Comparison of ENCODE assay signal across 17 mouse cellular contexts in genomic region chr7:141459301-141459711, GRCm38 (mm10). TPM values are rescaled to one million over a fixed set of nuclear protein-coding genes. Genes with fewer than 3 reads are reported as not detected.
DNase-seq lines count a peak whose midpoint lies in the region; ATAC-seq lines count a peak whose summit lies in the region.
"Had no signal": no experiment of that assay in that cellular context is flagged by ENCODE, and none has a peak within 500 bp of the region (broad histone marks: within the 10 kb centered on the region; RNA-seq: fewer than 3 reads in every experiment).

No protein-coding gene starts in this region.

- H3K9me3 ChIP-seq in forebrain, embryonic 15.5 days: no peaks in the 10 kb centered on the region
- H3K9me3 ChIP-seq: embryonic facial prominence, embryonic 15.5 days; G1E; hindbrain, embryonic 13.5 days; liver, embryonic 12.5 days; midbrain, embryonic 13.5 days had no signal

- H3K27me3 ChIP-seq in forebrain, embryonic 15.5 days: peaks cover 48% of the 10 kb centered on the region

- peak; percentile 31 for DNase-seq in adrenal gland, adult 2 months
- no peak for DNase-seq in adrenal gland, postnatal 36 days
- peak; percentile 33 for DNase-seq in kidney, postnatal 10 days
- no peak for DNase-seq in kidney, adult 9 months
- DNase-seq in cerebellum, postnatal 36 days: peak; percentile 74 to 78
- no peak for DNase-seq in ovary, postnatal 14 days (ENCODE audit: low spot score)
- DNase-seq: kidney, adult 8-10 months; lung, postnatal 14 days had no signal

- H3K27ac ChIP-seq in brown adipose tissue, adult 24 weeks (replicated peaks; ENCODE audit: low read depth, low read length): peak overlapping the region; percentile 9
- H3K27ac ChIP-seq in forebrain, embryonic 15.5 days (replicated peaks): no peak overlapping the region
- H3K27ac ChIP-seq: embryonic facial prominence, embryonic 15.5 days; hindbrain, embryonic 13.5 days; liver, embryonic 12.5 days; midbrain, embryonic 13.5 days; stomach, postnatal 0 days had no signal

- no peak overlapping the region for H3K4me3 ChIP-seq in brown adipose tissue, adult 24 weeks (ENCODE audit: insufficient read depth, low read depth, low read length)
- H3K4me3 ChIP-seq in forebrain, embryonic 15.5 days: no peak overlapping the region
- H3K4me3 ChIP-seq: embryonic facial prominence, embryonic 15.5 days; hindbrain, embryonic 13.5 days; liver, embryonic 12.5 days; midbrain, embryonic 13.5 days had no signal

- ATAC-seq in forebrain, embryonic 15.5 days (replicated peaks): no peak
- ATAC-seq: liver, embryonic 12.5 days; midbrain, embryonic 13.5 days had no signal

- 92% methylated on average over 17 of the region's 17 CpGs for WGBS in forebrain, embryonic 15.5 days

- H3K36me3 ChIP-seq in forebrain, embryonic 15.5 days: peaks cover 9% of the 10 kb centered on the region; the same call in 1 of the 2 replicates

- no peak overlapping the region for H3K9ac ChIP-seq in forebrain, embryonic 15.5 days (replicated peaks)
- H3K9ac ChIP-seq: embryonic facial prominence, embryonic 15.5 days; hindbrain, embryonic 13.5 days; liver, embryonic 12.5 days; midbrain, embryonic 13.5 days had no signal

- no peak overlapping the region for H3K4me2 ChIP-seq in forebrain, embryonic 15.5 days (replicated peaks)
- H3K4me2 ChIP-seq: embryonic facial prominence, embryonic 15.5 days; hindbrain, embryonic 13.5 days; liver, embryonic 12.5 days; midbrain, embryonic 13.5 days had no signal

- H3K4me1 ChIP-seq in brown adipose tissue, adult 24 weeks (ENCODE audit: control insufficient read depth, insufficient read depth, insufficient read length, low read length): peaks cover 25% of the 10 kb centered on the region
- H3K4me1 ChIP-seq in forebrain, embryonic 15.5 days: peaks cover 29% of the 10 kb centered on the region

RNA-seq across cellular contexts. Expression of gene Cracr2b, which starts 1.6 kb away (rescaled TPM):
- total RNA-seq in adrenal gland, adult 2 months (2021): 10 to 100 TPM; 10.3 to 12.4 TPM
- polyA plus RNA-seq in adrenal gland, adult 2 months (2012; rRNA removed): 42.0 and 54.5 TPM in 2 replicates
- 10 to 100 TPM in 1 of 2 experiments, 1 to 10 TPM in 1; 9.5 to 13.1 TPM for total RNA-seq in adrenal gland, postnatal 36 days (2021)
- polyA plus RNA-seq in brown adipose tissue, adult 24 weeks (2012; ENCODE audit: insufficient read depth, insufficient read length, missing spikeins): 9.8 and 11.8 TPM in 2 replicates
- 5.0 and 8.5 TPM in 2 replicates for polyA plus RNA-seq in forebrain, embryonic 15.5 days (2015; fragmentation: Nextera tagmentation; extraction: Ambion mirVana)
- total RNA-seq: common myeloid progenitor, adult 5-6 weeks had no signal
- polyA plus RNA-seq: G1E had no signal

RNA-seq across cellular contexts. Expression of gene Pnpla2, which starts 4.3 kb away (rescaled TPM):
- 1,000 to 10,000 TPM in 1 of 2 experiments, 100 to 1,000 TPM in 1; 905 to 1,265 TPM for total RNA-seq in adrenal gland, adult 2 months (2021)
- 1,146 and 1,725 TPM in 2 replicates for polyA plus RNA-seq in adrenal gland, adult 2 months (2012; rRNA removed)
- 100 to 1,000 TPM; 875 to 879 TPM for total RNA-seq in adrenal gland, postnatal 36 days (2021)
- 2,152 and 2,404 TPM in 2 replicates for polyA plus RNA-seq in brown adipose tissue, adult 24 weeks (2012; ENCODE audit: insufficient read depth, insufficient read length, missing spikeins)
- 21.5 and 22.0 TPM in 2 replicates for polyA plus RNA-seq in forebrain, embryonic 15.5 days (2015; fragmentation: Nextera tagmentation; extraction: Ambion mirVana)

RNA-seq across cellular contexts. Expression of gene Cd151, which starts 7.9 kb away (rescaled TPM):
- 100 to 1,000 TPM; 325 to 452 TPM for total RNA-seq in adrenal gland, adult 2 months (2021)
- polyA plus RNA-seq in adrenal gland, adult 2 months (2012; rRNA removed): 899 and 918 TPM in 2 replicates
- total RNA-seq in adrenal gland, postnatal 36 days (2021): 100 to 1,000 TPM; 331 to 418 TPM
- polyA plus RNA-seq in brown adipose tissue, adult 24 weeks (2012; ENCODE audit: insufficient read depth, insufficient read length, missing spikeins): 223 and 257 TPM in 2 replicates
- 15.9 and 18.6 TPM in 2 replicates for polyA plus RNA-seq in forebrain, embryonic 15.5 days (2015; fragmentation: Nextera tagmentation; extraction: Ambion mirVana)

RNA-seq across cellular contexts. Expression of gene Rplp2, which starts 12.1 kb away (rescaled TPM):
- total RNA-seq in adrenal gland, adult 2 months (2021): 1,000 to 10,000 TPM in 1 of 2 experiments, 100 to 1,000 TPM in 1; 577 to 1,228 TPM
- polyA plus RNA-seq in adrenal gland, adult 2 months (2012; rRNA removed): 207 and 254 TPM in 2 replicates
- 1,000 to 10,000 TPM; 1,094 to 1,114 TPM for total RNA-seq in adrenal gland, postnatal 36 days (2021)
- 1,680 and 2,099 TPM in 2 replicates for polyA plus RNA-seq in brown adipose tissue, adult 24 weeks (2012; ENCODE audit: insufficient read depth, insufficient read length, missing spikeins)
- 820 and 834 TPM in 2 replicates for polyA plus RNA-seq in forebrain, embryonic 15.5 days (2015; fragmentation: Nextera tagmentation; extraction: Ambion mirVana)

RNA-seq across cellular contexts. Expression of gene Pidd1, which starts 15.5 kb away (rescaled TPM):
- 1 to 10 TPM; 1.4 to 1.5 TPM for total RNA-seq in adrenal gland, adult 2 months (2021)
- 9.2 and 11.2 TPM in 2 replicates for polyA plus RNA-seq in adrenal gland, adult 2 months (2012; rRNA removed)
- total RNA-seq in adrenal gland, postnatal 36 days (2021): 1 to 10 TPM; 1.5 to 2.3 TPM
- polyA plus RNA-seq in brown adipose tissue, adult 24 weeks (2012; ENCODE audit: insufficient read depth, insufficient read length, missing spikeins): 0.58 and 0.75 TPM in 2 replicates
- 7.8 and 9.5 TPM in 2 replicates for polyA plus RNA-seq in forebrain, embryonic 15.5 days (2015; fragmentation: Nextera tagmentation; extraction: Ambion mirVana)

Comparison
In these comparisons a context has a peak if more than half of its experiments do, and no peak if none do; other contexts are left out.
1. DNase-seq: peak in adrenal gland, adult 2 months (single experiment), kidney, postnatal 10 days (single experiment) and cerebellum, postnatal 36 days (2 of 2); none in adrenal gland, postnatal 36 days (0 of 2), kidney, adult 9 months (single experiment) and ovary, postnatal 14 days (single experiment).
2. RNA of gene Pnpla2, which starts 4.3 kb away (polyA plus RNA-seq): 2,152 to 2,404 TPM in brown adipose tissue, adult 24 weeks and 1,146 to 1,725 TPM in adrenal gland, adult 2 months; 21.5 to 22.0 TPM in forebrain, embryonic 15.5 days; every median in the first group is over 10 times any median in the second.
3. RNA of gene Cd151, which starts 7.9 kb away (polyA plus RNA-seq): 899 to 918 TPM in adrenal gland, adult 2 months and 223 to 257 TPM in brown adipose tissue, adult 24 weeks; 15.9 to 18.6 TPM in forebrain, embryonic 15.5 days; every median in the first group is over 10 times any median in the second.